Mouse (Mus musculus) ES-E14 (cell line): ENCODE data around the gene C130073F10Rik. TPM values are rescaled to one million over a fixed set of nuclear protein-coding genes. Genes with fewer than 3 reads are reported as not detected.
"Not testable (repeated sequence)": the region's sequence is repeated elsewhere in the genome, so short reads cannot be mapped to it uniquely, and the experiment has no call there.

Experiments used
- DNase-seq: peaks from one replicate; pipeline ENCODE4 v3.0.0-alpha.2; 2013; ENCODE audit warnings: low read depth, low spot score
- H3K27ac ChIP-seq: 2 replicates; pipeline ENCODE4 v1.5.1; 2012; ENCODE audit warnings: low read depth, mild to moderate bottlenecking, low read length, moderate library complexity, mixed read lengths; ENCODE audit not compliant: poor library complexity, insufficient read depth, severe bottlenecking
- H3K36me3 ChIP-seq: 2 replicates; pipeline ENCODE4 v1.6.1; 2012; ENCODE audit warnings: mild to moderate bottlenecking, low read length, moderate library complexity, mixed read lengths; ENCODE audit not compliant: control insufficient read depth, poor library complexity, insufficient read depth, severe bottlenecking
- H3K4me1 ChIP-seq, 2 experiments: fragments of 150-350 bp in 1 of 2; sonication (generic) in 1 of 2; 2 replicates each; pipeline ENCODE4 v1.6.1; 2012; ENCODE audit warnings: low read length in 2 of 2, mild to moderate bottlenecking in 1 of 2, mixed read lengths in 1 of 2; ENCODE audit not compliant: control insufficient read depth in 2 of 2, insufficient read depth in 2 of 2, poor library complexity in 1 of 2
- H3K4me3 ChIP-seq, 2 experiments: fragments of 150-350 bp in 1 of 2; sonication (generic) in 1 of 2; 2 replicates each; pipeline ENCODE4 v1.5.1; 2012; ENCODE audit warnings: low read length in 2 of 2, low read depth in 1 of 2, mild to moderate bottlenecking in 1 of 2, mixed read lengths in 1 of 2; ENCODE audit not compliant: insufficient read depth in 1 of 2, poor library complexity in 1 of 2, severe bottlenecking in 1 of 2
- H3K9ac ChIP-seq: 2 replicates; pipeline ENCODE4 v1.6.1; 2012; ENCODE audit warnings: low read depth, mild to moderate bottlenecking, low read length, mixed read lengths; ENCODE audit not compliant: poor library complexity, insufficient read depth, severe bottlenecking
- H3K9me3 ChIP-seq: fragments of 150-350 bp; sonication (generic); 2 replicates; pipeline ENCODE4 v1.6.1; 2012; ENCODE audit warnings: low read depth, mild to moderate bottlenecking, low read length; ENCODE audit not compliant: control insufficient read depth, insufficient read depth
- CHD2 ChIP-seq: IDR thresholded peaks from 2 replicates; pipeline ENCODE4 v1.6.1; 2014; ENCODE audit warnings: mild to moderate bottlenecking, low read depth, low read length, inconsistent platforms
- HCFC1 ChIP-seq: IDR thresholded peaks from 2 replicates; pipeline ENCODE4 v1.6.1; 2012; ENCODE audit warnings: low read length, inconsistent platforms, borderline replicate concordance; ENCODE audit not compliant: insufficient read depth
- MAFK ChIP-seq: IDR thresholded peaks from 2 replicates; pipeline ENCODE4 v1.6.1; 2014; ENCODE audit warnings: mild to moderate bottlenecking, low read depth, low read length, inconsistent platforms; ENCODE audit not compliant: insufficient read depth
- ZC3H11A ChIP-seq: IDR thresholded peaks from 2 replicates; pipeline ENCODE4 v1.6.1; 2012; ENCODE audit warnings: low read depth, mild to moderate bottlenecking, inconsistent platforms, low read length, borderline replicate concordance
- ZNF384 ChIP-seq: IDR thresholded peaks from 2 replicates; pipeline ENCODE4 v1.6.1; 2012; ENCODE audit warnings: low read depth, low read length, inconsistent platforms
- in situ Hi-C, 2 experiments: fragments of 600-800 bp; cut with MboI; formaldehyde crosslinking; loops; one replicate each; pipeline ENCODE4 v1.15.1; 2025; ENCODE audit warnings: low sequenced_read_pairs in 2 of 2, inconsistent platforms in 1 of 2; ENCODE audit not compliant: unreplicated experiment in 2 of 2
- total RNA-seq: library from RNA; depleted of rRNA; stranded (reverse); fragments of 300-350 nt; gene quantifications from 2 replicates; pipeline ENCODE4 v1.2.3, GENCODE M21; 2012; rRNA removed

The C130073F10Rik gene
- total RNA-seq, 1 experiment: 8.8 TPM

DNA sequence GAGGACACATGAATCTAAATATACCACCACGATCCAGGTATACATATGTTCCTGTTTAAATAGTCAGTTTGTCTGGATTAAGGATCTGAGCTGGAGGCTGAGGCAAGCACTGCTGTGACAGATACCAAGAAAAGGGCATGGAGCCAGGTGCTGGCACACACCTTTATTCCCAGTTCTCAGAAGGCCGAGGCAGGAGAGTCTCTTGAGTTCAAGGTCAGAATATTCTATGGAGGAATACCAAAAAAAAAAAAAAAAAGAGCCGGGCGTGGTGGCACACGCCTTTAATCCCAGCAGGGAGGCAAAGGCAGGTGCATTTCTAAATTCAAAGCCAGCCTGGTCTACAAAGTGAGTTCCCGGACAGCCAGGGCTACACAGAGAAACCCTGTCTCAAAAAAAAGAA is 31.3 kb downstream of the C130073F10Rik start:
- no peak for DNase-seq
- H3K36me3 ChIP-seq: no peaks in the 10 kb centered on the region
- no peak for TF ChIP-seq CHD2
- TF ChIP-seq ZNF384: peak; percentile 54; the same call in 1 of the 2 replicates
- H3K9ac ChIP-seq: no peak overlapping the region
- H3K27ac ChIP-seq: no peak overlapping the region
- no peak overlapping the region for H3K4me3 ChIP-seq
- H3K4me1 ChIP-seq: peaks cover 0 to 8% of the 10 kb centered on the region in 2 experiments; a peak in 2 of 4 replicates
- in situ Hi-C loops: loop anchor here in 1 of 2 experiments (25.0 kb wide), 1 partner anchor 125 kb away; the partner anchor contains the start of genes Gm12789 and Gm12790
- no peaks in the 10 kb centered on the region for H3K9me3 ChIP-seq

DNA sequence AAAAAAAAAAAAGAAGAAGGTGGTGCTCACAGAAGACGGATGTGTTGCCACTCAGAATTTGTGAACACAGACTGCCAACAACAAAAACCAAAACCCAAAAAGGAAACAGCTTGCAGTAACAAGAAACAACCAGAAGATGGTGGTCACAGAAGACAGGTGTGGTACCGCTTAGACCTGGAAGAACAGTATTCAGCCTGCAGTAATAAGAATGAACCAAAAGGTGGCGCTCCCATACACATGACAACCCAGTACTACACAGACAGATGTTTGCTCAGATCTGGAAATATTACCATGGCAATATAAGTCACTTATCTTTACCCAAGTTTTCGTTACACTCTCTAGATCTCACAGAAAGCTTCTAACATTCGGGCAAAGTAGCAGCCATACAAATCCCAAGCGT is 32.7 kb downstream of the C130073F10Rik start:
- peak; percentile 100 for TF ChIP-seq ZC3H11A
- no peak for TF ChIP-seq HCFC1
- TF ChIP-seq ZNF384: peak; percentile 37; the same call in 1 of the 2 replicates
- Histone ChIP-seq H3K27ac (no peak overlapping the region), H3K9me3 (no peaks in the 10 kb centered on the region), H3K36me3 (no peaks in the 10 kb centered on the region), H3K4me1 (peaks cover 0 to 8% of the 10 kb centered on the region in 2 experiments; a peak in 2 of 4 replicates), H3K9ac (no peak overlapping the region), H3K4me3 (no peak overlapping the region)
- peak; percentile 88 for DNase-seq
- in situ Hi-C loops: loop anchor here in 1 of 2 experiments (25.0 kb wide), 1 partner anchor 126 kb away; the partner anchor contains the start of genes Gm12789 and Gm12790

DNA sequence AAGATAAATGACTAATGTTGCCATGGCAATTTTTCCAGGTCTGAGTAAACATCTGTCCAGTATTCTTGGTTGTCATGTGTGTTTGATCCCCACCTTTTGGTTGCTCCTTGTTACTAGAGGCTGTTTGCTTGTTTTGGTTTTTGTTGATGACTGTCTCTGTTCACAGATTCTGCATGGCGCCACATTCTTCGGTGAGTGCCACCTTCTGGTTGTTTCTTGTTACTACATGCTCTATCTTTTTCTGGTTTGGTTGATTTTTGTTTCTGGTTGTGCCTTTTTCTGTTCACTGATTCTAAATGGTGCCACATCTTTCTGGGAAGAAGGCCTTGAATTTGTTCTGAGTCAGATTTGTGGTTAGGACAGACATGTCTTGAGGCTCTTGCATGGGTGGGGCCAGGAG is 42.7 kb downstream of the C130073F10Rik start:
- H3K9me3 ChIP-seq: peaks cover 1% of the 10 kb centered on the region; the same call in 1 of the 2 replicates
- DNase-seq: peak; percentile 35
- H3K9ac ChIP-seq: no peak overlapping the region
- no peak overlapping the region for H3K4me3 ChIP-seq
- TF ChIP-seq ZNF384 (no peak), HCFC1 (no peak), CHD2 (no peak), MAFK (no peak), ZC3H11A (no peak)
- no peaks in the 10 kb centered on the region for H3K4me1 ChIP-seq
- in situ Hi-C loops: loop anchor here in 1 of 2 experiments (25.0 kb wide), 1 partner anchor 136 kb away; the partner anchor contains the start of genes Gm12789 and Gm12790
- H3K27ac ChIP-seq: no peak overlapping the region
- no peaks in the 10 kb centered on the region for H3K36me3 ChIP-seq

DNA sequence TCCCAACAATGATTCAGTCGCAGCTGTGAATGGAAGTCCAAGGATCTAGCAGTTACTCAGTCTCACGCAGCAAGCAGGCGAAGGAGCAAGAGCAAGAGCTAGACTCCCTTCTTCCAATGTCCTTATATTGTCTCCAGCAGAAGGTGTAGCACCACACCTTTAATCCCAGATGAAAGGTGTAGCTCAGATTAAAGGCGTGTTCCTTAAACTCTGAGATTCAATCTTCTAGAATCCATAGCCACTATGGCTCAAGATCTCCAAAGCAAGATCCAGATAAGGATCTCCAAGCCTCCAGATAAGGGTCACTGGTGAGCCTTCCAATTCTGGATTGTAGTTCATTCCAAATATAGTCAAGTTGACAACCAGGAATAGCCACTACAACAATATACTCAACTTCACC is 49.7 kb downstream of the C130073F10Rik start, which contains the start of gene B020004J07Rik:
TSS of gene B020004J07Rik (minus strand) at position 101 of the 400 bp plus-strand sequence.
- in situ Hi-C loops, H3K27ac ChIP-seq: not testable (repeated sequence)

More for the DNA sequence above, 49.7 kb downstream of the C130073F10Rik start, which contains the start of gene B020004J07Rik:
- H3K9ac ChIP-seq, H3K36me3 ChIP-seq, H3K9me3 ChIP-seq, DNase-seq, H3K4me3 ChIP-seq, H3K4me1 ChIP-seq: not testable (repeated sequence)

Other genes with a start within 250 kb of the C130073F10Rik start
- gene Leprot, start 246.1 kb downstream of the C130073F10Rik start, total RNA-seq: 81.6 and 111 TPM in 2 replicates
- gene Lepr, start 176.4 kb downstream of the C130073F10Rik start, total RNA-seq: 0.69 and 1.3 TPM in 2 replicates
- 0.58 and 1.5 TPM in 2 replicates for gene B020004J07Rik, start 49.8 kb downstream of the C130073F10Rik start, total RNA-seq
- gene Gm12800, start 15.3 kb upstream of the C130073F10Rik start, total RNA-seq: 10.6 and 11.2 TPM in 2 replicates
- 18.5 and 18.8 TPM in 2 replicates for gene Gm12794, start 46.6 kb upstream of the C130073F10Rik start, total RNA-seq
- 0.32 and 1.6 TPM in 2 replicates for gene Gm12790, start 87.3 kb upstream of the C130073F10Rik start, total RNA-seq
- gene Gm12789, start 92.8 kb upstream of the C130073F10Rik start, total RNA-seq: not detected in 2 replicates
- 0.32 and 1.4 TPM in 2 replicates for gene Pde4b, start 193.8 kb upstream of the C130073F10Rik start, total RNA-seq